Mouse (Mus musculus) kidney, adult 11 months (tissue): ENCODE results near the gene Tut7.
A peak's percentile ranks its signal among the peaks of the same experiment; 100 is the strongest.
"Not testable (repeated sequence)": the region's sequence is repeated elsewhere in the genome, so short reads cannot be mapped to it uniquely, and the experiment has no call there.

Experiments
- DNase-seq: peaks from one replicate; pipeline ENCODE4 v3.0.0; 2022

Tut7 gene

GRCm38 (mm10) chr13:59822507-59823462 is at the start of gene Tut7:
TSS of gene Tut7 (minus strand) at chr13:59823147.
- peak; percentile 93 for DNase-seq

- DNase-seq, result no peak
Measured at GRCm38 (mm10) chr13:59872446-59872845, 49.5 kb upstream of the Tut7 start.

- no peak for DNase-seq
Measured at GRCm38 (mm10) chr13:59870004-59870403, 47.1 kb upstream of the Tut7 start.

GRCm38 (mm10) chr13:59868011-59868649 is 45.2 kb upstream of the Tut7 start:
- no peak for DNase-seq

- no peak for DNase-seq
Measured at GRCm38 (mm10) chr13:59867103-59867502, 44.2 kb upstream of the Tut7 start.

- DNase-seq, result no peak
Measured at GRCm38 (mm10) chr13:59859515-59859914, 36.6 kb upstream of the Tut7 start.

DNA sequence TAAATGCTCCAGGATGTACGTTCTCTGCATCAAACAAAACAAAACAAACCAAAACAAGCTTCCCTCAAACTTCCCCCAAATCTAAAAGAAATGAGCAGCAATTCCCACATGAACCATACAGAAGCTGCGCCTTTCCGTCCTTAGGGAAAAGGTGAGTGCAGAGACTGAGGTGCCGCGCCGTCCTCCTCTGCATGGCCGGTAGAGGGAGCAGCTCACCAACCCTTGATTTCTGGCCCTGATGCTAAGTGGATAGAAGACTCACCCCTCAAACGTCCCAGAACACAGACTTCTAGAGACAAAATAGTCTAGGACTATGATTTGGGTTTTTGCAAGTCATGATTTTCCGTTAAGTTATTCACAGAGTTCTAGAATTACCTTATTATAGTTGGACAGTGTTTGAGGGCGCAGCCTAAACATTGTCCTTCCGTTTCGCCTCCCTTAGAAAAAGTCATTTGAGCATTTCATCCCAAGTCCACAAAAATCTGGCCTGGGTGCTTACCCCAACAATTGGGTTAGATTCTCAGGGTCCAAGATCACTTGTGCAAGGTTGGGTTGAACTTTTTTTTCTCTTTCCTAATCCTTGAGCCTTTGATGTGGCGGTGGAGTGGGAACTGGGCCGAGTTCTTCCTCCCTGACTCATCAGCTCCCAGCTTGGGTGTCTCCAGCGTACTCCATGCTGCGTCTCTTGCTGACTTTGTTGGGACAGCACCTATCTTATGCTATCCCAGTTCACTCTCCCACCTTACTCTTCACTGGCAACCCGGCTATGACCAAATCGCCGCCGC is 33.5 kb upstream of the Tut7 start:
- no peak for DNase-seq

- DNase-seq, result no peak
Measured at GRCm38 (mm10) chr13:59853471-59853870, 30.5 kb upstream of the Tut7 start.

DNA sequence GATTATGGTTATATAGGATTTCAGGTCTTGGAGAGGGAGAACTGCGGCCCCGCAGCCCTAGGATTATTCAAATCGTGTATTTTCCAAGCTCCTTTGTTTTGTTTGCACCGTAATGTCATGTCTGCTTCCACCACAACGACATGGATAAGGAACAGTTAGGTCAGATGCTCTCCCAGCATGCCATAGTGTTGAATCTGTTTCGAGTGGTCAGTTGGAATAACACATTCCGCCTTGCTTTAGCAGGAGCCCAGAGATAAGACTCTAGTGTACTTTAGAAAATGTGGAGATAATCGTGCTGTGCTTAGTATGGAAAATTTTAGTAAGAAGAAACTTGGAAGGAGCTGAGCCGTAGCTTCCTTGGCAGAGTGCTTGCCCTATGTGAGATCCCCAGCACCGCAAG is 27.4 kb upstream of the Tut7 start:
- no peak for DNase-seq

- DNase-seq, result no peak
Measured at GRCm38 (mm10) chr13:59844661-59845060, 21.7 kb upstream of the Tut7 start.

DNA sequence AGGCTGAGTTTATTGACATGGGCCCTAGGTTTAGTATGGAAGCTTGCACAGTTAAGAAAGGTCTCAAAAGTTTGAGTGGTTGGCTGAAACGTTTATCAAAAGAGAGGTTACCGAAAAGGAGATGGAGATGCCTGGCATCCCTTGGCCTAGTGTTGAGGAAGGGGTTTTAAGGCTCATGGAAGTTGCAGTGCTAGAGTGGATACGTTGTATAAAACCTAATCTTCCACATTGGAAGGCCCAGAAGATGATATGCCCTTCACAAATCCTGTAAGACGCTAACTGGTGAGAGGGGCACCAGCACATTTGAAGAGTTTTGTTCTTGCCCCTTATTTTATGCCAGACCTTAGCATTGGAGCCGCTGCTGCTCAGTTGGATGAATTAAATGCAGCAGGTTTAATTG is 21.0 kb upstream of the Tut7 start:
- DNase-seq, result no peak

DNA sequence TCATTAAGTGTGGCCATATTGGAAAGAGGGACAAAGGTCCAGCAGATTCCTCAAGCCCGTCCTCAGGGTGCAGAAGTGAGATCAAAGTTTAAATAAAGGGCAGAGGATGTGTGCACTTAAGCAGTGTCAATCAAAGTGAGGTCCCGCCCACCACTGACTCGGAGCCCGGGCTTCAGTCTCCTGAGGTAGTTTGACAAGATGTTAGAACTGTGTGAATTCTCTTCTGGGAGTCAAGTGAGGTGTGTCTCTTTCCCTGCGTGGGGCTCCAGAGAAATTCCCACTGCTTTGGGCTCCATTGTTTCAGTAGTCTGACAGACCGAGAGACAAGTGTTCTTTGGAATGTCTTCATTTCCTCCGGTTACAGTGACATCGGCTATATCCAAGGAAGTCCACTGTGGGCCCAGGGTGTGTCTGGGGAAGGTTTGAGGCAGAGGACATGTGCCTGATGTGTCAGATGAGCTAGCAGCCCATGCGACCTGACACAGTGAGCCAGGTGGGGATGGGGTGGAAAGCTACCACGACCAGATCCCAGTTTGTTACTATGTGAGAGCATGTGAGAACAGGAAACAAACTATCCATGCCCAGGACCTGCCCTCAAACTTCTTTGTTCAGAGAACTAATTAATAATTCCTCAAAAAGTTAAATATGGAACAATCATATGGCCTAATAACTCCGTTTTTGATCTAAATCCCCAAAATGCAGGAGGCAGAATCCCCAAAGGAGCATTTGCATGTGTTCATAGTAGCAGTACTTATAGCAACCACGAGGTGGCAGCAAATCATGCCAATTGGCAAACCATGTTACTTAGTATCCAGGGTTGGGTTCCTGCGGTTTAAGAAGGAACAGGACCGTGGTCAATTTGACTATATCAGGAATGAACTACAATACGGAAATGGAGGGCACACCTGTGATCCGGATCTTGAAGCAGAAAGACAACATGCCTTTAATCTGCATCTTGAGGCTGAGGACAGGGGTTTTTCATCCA is 19.6 kb upstream of the Tut7 start:
- peak; percentile 69 for DNase-seq

DNA sequence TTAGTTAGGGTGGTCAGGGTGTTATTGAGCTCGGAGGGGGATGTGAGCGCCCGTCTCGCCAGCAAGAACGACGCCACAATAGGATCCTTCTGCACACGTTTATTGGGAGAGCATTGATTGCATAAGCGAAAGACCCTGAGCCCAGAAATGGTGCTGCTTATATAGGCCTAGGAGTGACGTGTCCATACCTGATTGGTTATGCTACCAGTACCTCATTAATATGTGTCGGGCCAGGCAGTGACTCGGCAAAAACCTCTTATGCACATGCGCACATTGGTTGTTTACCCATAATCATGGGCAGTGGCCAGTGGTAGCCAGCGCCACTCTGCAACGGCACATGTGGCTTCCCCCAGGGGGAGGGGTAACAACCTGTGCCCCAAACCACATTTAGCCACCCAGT is 18.8 kb upstream of the Tut7 start:
- not testable (repeated sequence) for DNase-seq

DNA sequence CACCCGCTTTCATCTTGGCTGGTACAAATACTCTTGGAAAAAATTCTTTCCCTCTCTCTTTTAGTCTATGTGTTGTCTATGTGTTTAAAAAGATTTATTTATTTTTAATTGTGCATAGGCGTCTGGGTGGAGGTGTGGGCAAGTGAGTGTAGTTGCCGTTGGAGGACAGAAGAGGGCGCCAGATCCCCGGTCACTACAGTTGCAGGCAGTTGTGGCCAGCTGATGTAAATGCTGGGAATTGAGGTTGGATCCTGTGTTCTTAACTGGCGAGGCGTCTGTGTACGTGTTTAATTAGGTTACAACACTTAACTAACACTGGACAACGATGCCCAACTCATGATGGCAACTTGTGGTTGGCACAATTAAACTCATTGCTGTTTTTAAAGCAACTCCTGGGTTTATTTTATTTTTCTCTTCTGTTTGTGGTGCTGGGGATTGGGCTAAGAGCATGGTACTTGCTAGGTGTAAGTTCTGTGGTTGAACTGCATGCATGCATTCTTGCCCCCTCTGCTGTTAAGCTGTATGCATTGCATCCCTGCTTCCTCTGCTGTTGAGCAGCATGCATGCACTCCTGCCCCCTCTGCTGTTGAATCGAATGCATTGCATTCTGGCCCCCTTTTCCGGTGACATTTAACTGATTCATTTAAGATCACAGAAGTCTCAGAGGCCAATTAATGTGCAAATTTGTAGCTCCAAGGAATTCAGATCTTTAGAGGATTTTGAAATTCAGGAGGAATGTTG is 17.7 kb upstream of the Tut7 start:
- peak; percentile 87 for DNase-seq

GRCm38 (mm10) chr13:59839356-59839755 is 16.4 kb upstream of the Tut7 start:
- no peak for DNase-seq

DNA sequence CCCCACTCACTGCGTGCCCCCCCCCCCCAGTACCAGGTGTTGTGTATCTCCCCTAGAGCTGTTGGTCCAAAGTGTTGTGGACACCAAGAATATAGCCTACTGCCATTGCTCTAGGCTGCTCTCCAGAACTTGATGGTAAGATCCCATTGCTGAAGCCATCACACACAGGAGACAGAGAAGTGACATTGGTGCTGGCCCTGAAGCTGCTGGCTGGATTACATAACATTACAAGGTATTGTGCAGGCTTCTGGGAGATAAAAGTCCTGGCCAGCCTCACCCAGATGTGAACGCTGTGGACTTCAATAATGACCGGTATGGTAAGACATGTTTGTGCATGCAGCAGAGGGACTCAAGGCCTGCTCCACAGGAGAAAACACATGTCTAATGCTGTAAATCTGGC is 15.5 kb upstream of the Tut7 start:
- DNase-seq, result no peak

- no peak for DNase-seq
Measured at GRCm38 (mm10) chr13:59836811-59837210, 13.9 kb upstream of the Tut7 start.

DNA sequence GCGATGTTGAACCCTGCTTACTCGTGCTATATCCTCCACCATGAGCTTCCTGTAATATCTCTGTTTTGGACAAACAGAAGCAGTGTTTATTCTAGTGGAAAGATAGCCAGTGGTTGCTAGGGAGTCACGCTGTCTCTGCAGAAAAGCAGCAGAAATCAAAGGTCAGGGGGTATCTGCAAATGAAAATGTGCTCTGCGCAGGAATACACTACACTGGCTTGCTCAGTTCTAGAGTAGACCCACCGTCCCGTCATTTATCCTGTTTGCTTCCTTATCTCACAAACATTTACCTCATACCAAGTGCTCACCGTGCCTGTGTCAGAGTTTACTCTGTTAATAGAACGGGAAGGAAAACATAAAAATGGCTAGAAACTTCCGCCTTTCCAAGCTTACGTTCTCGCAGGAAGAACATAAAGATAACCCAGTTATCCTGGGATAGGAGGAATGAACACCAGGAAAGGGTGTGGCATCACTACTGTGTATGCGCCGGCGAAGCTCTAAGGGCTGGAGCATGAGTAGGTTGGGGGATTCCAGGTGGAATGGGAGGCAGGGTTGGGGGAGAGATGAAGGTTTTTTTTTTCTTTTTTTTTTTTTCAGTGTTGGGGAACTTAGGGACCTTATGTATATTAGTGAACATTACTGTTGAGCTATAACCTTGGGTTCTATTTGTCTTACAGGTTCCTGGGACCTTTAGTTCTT is 13.3 kb upstream of the Tut7 start:
- DNase-seq, result no peak

GRCm38 (mm10) chr13:59834786-59835452 is 12.0 kb upstream of the Tut7 start:
- no peak for DNase-seq

DNA sequence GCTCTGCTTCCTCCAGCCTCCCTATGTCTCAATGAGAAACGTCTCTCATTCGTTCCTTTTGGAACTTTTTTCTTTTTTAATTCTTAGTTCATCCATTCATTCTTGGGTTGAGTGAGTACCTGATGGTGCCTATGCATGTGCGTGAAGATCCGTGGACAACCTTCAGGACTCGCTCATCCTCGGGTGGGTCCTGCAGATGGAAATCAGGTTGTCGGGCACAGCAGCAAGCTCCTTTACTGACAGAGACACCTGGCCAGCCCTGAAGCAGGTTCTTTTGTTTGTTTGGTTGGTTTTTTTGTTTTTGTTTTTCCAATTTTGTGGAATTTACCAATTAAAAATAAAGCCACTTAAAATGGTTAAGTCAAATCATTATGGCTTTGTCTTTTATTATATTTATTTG is 9.9 kb upstream of the Tut7 start:
- no peak for DNase-seq
